Comparison of ENCODE assay signal across 10 mouse cellular contexts in genomic region chr1:86510676-86511441, GRCm38 (mm10). TPM values are rescaled to one million over a fixed set of nuclear protein-coding genes. Genes with fewer than 3 reads are reported as not detected.
DNase-seq lines count a peak whose midpoint lies in the region; ATAC-seq and TF ChIP-seq lines count a peak whose summit lies in the region.
"Had no signal": no experiment of that assay in that cellular context is flagged by ENCODE, and none has a peak within 500 bp of the region (broad histone marks: within the 10 kb centered on the region; RNA-seq: fewer than 3 reads in every experiment).

No protein-coding gene starts in this region.

- H3K79me3 ChIP-seq in C2C12 (ENCODE audit: low read depth) = no peaks in the 10 kb centered on the region

- TF ChIP-seq CTCF in C2C12 (IDR thresholded peaks at IDR 0.05; ENCODE audit: control insufficient read depth, insufficient read depth, insufficient read length) = no peak

- H3K4me2 ChIP-seq in midbrain, embryonic 11.5 days = no peak overlapping the region

- H3ac ChIP-seq in C2C12 (ENCODE audit: control insufficient read depth, insufficient read length, low read depth) = no peak overlapping the region

- 0 out of 2 replicates have a peak overlapping the region, but pooled peaks have one; percentile 6 for H3K9ac ChIP-seq in midbrain, embryonic 11.5 days (ENCODE audit: low read length)

- peaks cover 9% of the 10 kb centered on the region for H3K4me1 ChIP-seq in midbrain, embryonic 11.5 days (ENCODE audit: control insufficient read depth, insufficient read depth, low read length)

- H3K4me3 ChIP-seq in C2C12 (ENCODE audit: insufficient read depth, poor library complexity, severe bottlenecking) = no peak overlapping the region
- H3K4me3 ChIP-seq in midbrain, embryonic 11.5 days (ENCODE audit: low read depth, low read length) = no peak overlapping the region

- no peaks in the 10 kb centered on the region for H3K36me3 ChIP-seq in C2C12 (ENCODE audit: control insufficient read depth, insufficient read depth)
- H3K36me3 ChIP-seq in midbrain, embryonic 11.5 days (ENCODE audit: control insufficient read depth, insufficient read depth, low read length) = no peaks in the 10 kb centered on the region

- peak; percentile 51 for DNase-seq in embryo, embryonic 10.5 days (ENCODE audit: low spot score)
- no peak for DNase-seq in embryo, embryonic 11 days
- peak; percentile 91 for DNase-seq in midbrain, embryonic 11.5 days (ENCODE audit: low spot score, missing footprints)
- no peak for DNase-seq in thymus, postnatal 36 days
- no peak for DNase-seq in adrenal gland, adult 2 months
- DNase-seq: liver had no signal

- H3K79me2 ChIP-seq in C2C12 (ENCODE audit: control insufficient read depth, insufficient read depth) = no peaks in the 10 kb centered on the region

- H3K27me3 ChIP-seq in C2C12 (ENCODE audit: control insufficient read depth, insufficient read depth, insufficient read length) = no peaks in the 10 kb centered on the region
- no peaks in the 10 kb centered on the region for H3K27me3 ChIP-seq in midbrain, embryonic 11.5 days (ENCODE audit: control insufficient read depth, insufficient read depth, low read length)

- ATAC-seq in erythroid progenitor cell, adult 5-6 weeks (replicated peaks; ENCODE audit: low FRiP score, poor library complexity, severe bottlenecking) = peak; percentile 22; the same call in 1 of the 2 replicates
- peak; percentile 56 for ATAC-seq in midbrain, embryonic 11.5 days (ENCODE audit: low FRiP score)
- ATAC-seq in megakaryocyte-erythroid progenitor cell, adult 5-6 weeks (replicated peaks; ENCODE audit: low FRiP score, low TSS enrichment, poor library complexity, severe bottlenecking) = no peak

- 23% methylated on average over 9 of the region's 9 CpGs for WGBS in midbrain, embryonic 11.5 days

- peak overlapping the region; percentile 41 for H3K27ac ChIP-seq in midbrain, embryonic 11.5 days (ENCODE audit: low read depth, low read length)
- H3K27ac ChIP-seq: kidney, postnatal 0 days had no signal

- no peaks in the 10 kb centered on the region for H3K9me3 ChIP-seq in midbrain, embryonic 11.5 days (ENCODE audit: control insufficient read depth, low read length)

TF ChIP-seq in C2C12, 6 proteins besides CTCF, POLR2A, EP300 and RAD21:
- TF ChIP-seq MAX (IDR thresholded peaks at IDR 0.05) (no peak), MYOD1 (IDR thresholded peaks at IDR 0.05; ENCODE audit: control insufficient read depth, insufficient read length, low read depth) (peak; percentile 76)

RNA-seq across cellular contexts. Expression of gene Ptma, which starts 15.7 kb away (rescaled TPM):
- polyA plus RNA-seq in C2C12 (2012; fragmentation: generic; extraction: Trizol) = 2,542 TPM
- 1,278 and 1,332 TPM in 2 replicates for total RNA-seq in erythroid progenitor cell, adult 5-6 weeks (2015; ENCODE audit: low replicate concordance)
- 1,012 and 1,167 TPM in 2 replicates for total RNA-seq in erythroid progenitor cell, adult 5-6 weeks (2017; ENCODE audit: low replicate concordance)
- 3,090 and 3,352 TPM in 2 replicates for polyA plus RNA-seq in midbrain, embryonic 11.5 days (2014; fragmentation: Nextera tagmentation; extraction: Ambion mirVana)
- 100 to 1,000 TPM; 538 to 582 TPM for total RNA-seq in adrenal gland, adult 2 months (2021)
- 728 and 947 TPM in 2 replicates for polyA plus RNA-seq in adrenal gland, adult 2 months (2012; rRNA removed)
- 2,834 and 3,273 TPM in 2 replicates for total RNA-seq in megakaryocyte-erythroid progenitor cell, adult 5-6 weeks (2014; fragmentation: Nextera tagmentation)
- 4,983 and 7,914 TPM in 2 replicates for total RNA-seq in megakaryocyte-erythroid progenitor cell, adult 5-6 weeks (2017)

Comparison
In these comparisons a context has a peak if more than half of its experiments do, and no peak if none do; other contexts are left out.
1. DNase-seq: peak in embryo, embryonic 10.5 days (single experiment) and midbrain, embryonic 11.5 days (single experiment); none in embryo, embryonic 11 days (single experiment), thymus, postnatal 36 days (0 of 2) and adrenal gland, adult 2 months (single experiment).